Mouse (Mus musculus) liver, embryonic 16.5 days (tissue): ENCODE results near the gene H2-DMb2. TPM values are rescaled to one million over a fixed set of nuclear protein-coding genes. Genes with fewer than 3 reads are reported as not detected.

Experiments used
- ATAC-seq: fragments of 200-750 bp; cut with Nextera tagmentation; 2 replicates; pipeline ENCODE4 v1.8.0; 2017; ENCODE audit warnings: low read depth, mild to moderate bottlenecking, moderate number of reproducible peaks, moderate library complexity
- H3K27ac ChIP-seq: fragments of 300-500 bp; sonication (generic); 2 replicates; pipeline ENCODE4 v1.5.1; 2014; ENCODE audit warnings: mild to moderate bottlenecking, low read length
- H3K27me3 ChIP-seq: fragments of 300-500 bp; sonication (generic); 2 replicates; pipeline ENCODE4 v1.6.1; 2014; ENCODE audit warnings: low read depth, low read length, mixed read lengths; ENCODE audit not compliant: control insufficient read depth, insufficient read depth
- H3K36me3 ChIP-seq: fragments of 300-500 bp; sonication (generic); 2 replicates; pipeline ENCODE4 v1.6.1; 2014; ENCODE audit warnings: mild to moderate bottlenecking; ENCODE audit not compliant: control insufficient read depth, insufficient read depth
- H3K4me1 ChIP-seq: fragments of 300-500 bp; sonication (generic); 2 replicates; pipeline ENCODE4 v1.6.1; 2014; ENCODE audit warnings: low read depth, low read length, mixed read lengths; ENCODE audit not compliant: control insufficient read depth
- H3K4me2 ChIP-seq: fragments of 300-500 bp; sonication (generic); 2 replicates; pipeline ENCODE4 v1.6.1; 2014; ENCODE audit warnings: low read depth, low read length, mixed read lengths
- H3K4me3 ChIP-seq: fragments of 300-500 bp; sonication (generic); 2 replicates; pipeline ENCODE4 v1.5.1; 2014; ENCODE audit warnings: low read depth, mild to moderate bottlenecking, low read length
- H3K9ac ChIP-seq: fragments of 300-500 bp; sonication (generic); 2 replicates; pipeline ENCODE4 v1.6.1; 2014; ENCODE audit warnings: low read depth, low read length
- H3K9me3 ChIP-seq: fragments of 300-500 bp; sonication (generic); replicated peaks from 2 replicates; pipeline ENCODE4 v1.6.1; 2016; ENCODE audit warnings: low read length; ENCODE audit not compliant: control insufficient read depth
- WGBS: fragments of 180-500 bp; shearing (Covaris S2); extraction: QIAGEN DNeasy Blood & Tissue Kit; methylation state at CpG from one replicate; pipeline ENCODE4 v1.1.7; 2014; ENCODE audit not compliant: insufficient replicate concordance; 5-methylcytosine and 5-hydroxymethylcytosine counted together
- polyA plus RNA-seq: library from polyadenylated mRNA; unstranded; fragments of >200 nt; fragmentation: Nextera tagmentation; extraction: Ambion mirVana; gene quantifications from 2 replicates; pipeline ENCODE4 v1.2.1, GENCODE M21; 2015

Gene H2-DMb2
- polyA plus RNA-seq = 0.74 and 1.0 TPM in 2 replicates

- Histone ChIP-seq H3K36me3 (no peaks in the 10 kb centered on the region), H3K27ac (peak within 1 kb of the TSS; percentile 61), H3K4me2 (peak within 1 kb of the TSS; percentile 4; the same call in 1 of the 2 replicates), H3K4me1 (no peaks in the 10 kb centered on the region; the same call in 1 of the 2 replicates), H3K27me3 (peaks cover 19% of the 10 kb centered on the region), H3K9me3 (no peaks in the 10 kb centered on the region), H3K4me3 (no peak within 1 kb of the TSS), H3K9ac (no peak within 1 kb of the TSS)
- WGBS = 13% methylated on average over 7 of the region's 7 CpGs
- ATAC-seq = peak; percentile 39
Measured at GRCm38 (mm10) chr17:34143033-34143432, at the start of gene H2-DMb2. Gene H2-DMb2, plus strand, starts transcription at chr17:34143307.

- no peaks in the 10 kb centered on the region for H3K9me3 ChIP-seq
- H3K27ac ChIP-seq = no peak overlapping the region
- H3K27me3 ChIP-seq = no peaks in the 10 kb centered on the region
- no peak overlapping the region for H3K4me2 ChIP-seq
- no peak overlapping the region for H3K4me3 ChIP-seq
- no peak for ATAC-seq
- WGBS = 60% methylated on average over 27 of the region's 27 CpGs
- no peak overlapping the region for H3K9ac ChIP-seq
- no peaks in the 10 kb centered on the region; the same call in 1 of the 2 replicates for H3K4me1 ChIP-seq
- H3K36me3 ChIP-seq = no peaks in the 10 kb centered on the region
Measured at GRCm38 (mm10) chr17:34094283-34095035, 48.6 kb upstream of the H2-DMb2 start.

GRCm38 (mm10) chr17:34096497-34097010 is 46.6 kb upstream of the H2-DMb2 start:
- WGBS = 36% methylated on average over 3 of the region's 3 CpGs

GRCm38 (mm10) chr17:34097272-34097671 is 45.8 kb upstream of the H2-DMb2 start:
- H3K9ac ChIP-seq = no peak overlapping the region
- no peaks in the 10 kb centered on the region for H3K9me3 ChIP-seq
- no peaks in the 10 kb centered on the region for H3K36me3 ChIP-seq
- WGBS = 39% methylated on average over 5 of the region's 5 CpGs
- no peak overlapping the region for H3K4me3 ChIP-seq
- no peak for ATAC-seq
- H3K27me3 ChIP-seq = no peaks in the 10 kb centered on the region; the same call in 1 of the 2 replicates
- H3K4me2 ChIP-seq = no peak overlapping the region
- H3K27ac ChIP-seq = no peak overlapping the region
- H3K4me1 ChIP-seq = peaks cover 4% of the 10 kb centered on the region

More at GRCm38 (mm10) chr17:34096497-34097010, 46.6 kb upstream of the H2-DMb2 start:
- no peak overlapping the region for H3K27ac ChIP-seq
- no peaks in the 10 kb centered on the region for H3K36me3 ChIP-seq
- H3K4me3 ChIP-seq = no peak overlapping the region
- H3K9me3 ChIP-seq = no peaks in the 10 kb centered on the region
- no peak for ATAC-seq
- no peak overlapping the region for H3K4me2 ChIP-seq
- H3K9ac ChIP-seq = no peak overlapping the region
- H3K4me1 ChIP-seq = peaks cover under 1% of the 10 kb centered on the region; the same call in 1 of the 2 replicates
- no peaks in the 10 kb centered on the region; the same call in 1 of the 2 replicates for H3K27me3 ChIP-seq

GRCm38 (mm10) chr17:34098709-34099479 is 44.2 kb upstream of the H2-DMb2 start:
- H3K36me3 ChIP-seq = no peaks in the 10 kb centered on the region
- H3K4me3 ChIP-seq = no peak overlapping the region
- peaks cover 4% of the 10 kb centered on the region for H3K4me1 ChIP-seq
- H3K4me2 ChIP-seq = no peak overlapping the region
- H3K27ac ChIP-seq = no peak overlapping the region
- H3K9me3 ChIP-seq = no peaks in the 10 kb centered on the region
- H3K27me3 ChIP-seq = no peaks in the 10 kb centered on the region; the same call in 1 of the 2 replicates
- no peak for ATAC-seq
- WGBS = 30% methylated on average over 10 of the region's 10 CpGs
- no peak overlapping the region for H3K9ac ChIP-seq

GRCm38 (mm10) chr17:34099531-34099930 is 43.6 kb upstream of the H2-DMb2 start:
- peaks cover 4% of the 10 kb centered on the region for H3K4me1 ChIP-seq
- H3K27me3 ChIP-seq = no peaks in the 10 kb centered on the region; the same call in 1 of the 2 replicates
- ATAC-seq = no peak
- no peak overlapping the region for H3K9ac ChIP-seq
- no peak overlapping the region for H3K27ac ChIP-seq
- no peaks in the 10 kb centered on the region for H3K9me3 ChIP-seq
- H3K36me3 ChIP-seq = no peaks in the 10 kb centered on the region
- no peak overlapping the region for H3K4me2 ChIP-seq
- 62% methylated on average over 5 of the region's 5 CpGs for WGBS
- H3K4me3 ChIP-seq = no peak overlapping the region

GRCm38 (mm10) chr17:34101185-34101584 is 41.9 kb upstream of the H2-DMb2 start:
- H3K4me2 ChIP-seq = no peak overlapping the region
- no peak overlapping the region for H3K4me3 ChIP-seq
- no peak overlapping the region for H3K27ac ChIP-seq
- no peaks in the 10 kb centered on the region for H3K36me3 ChIP-seq
- no peaks in the 10 kb centered on the region; the same call in none of the 2 replicates for H3K27me3 ChIP-seq
- 23% methylated on average over 5 of the region's 5 CpGs for WGBS
- H3K9ac ChIP-seq = no peak overlapping the region
- H3K9me3 ChIP-seq = no peaks in the 10 kb centered on the region
- ATAC-seq = no peak
- peaks cover 4% of the 10 kb centered on the region for H3K4me1 ChIP-seq

DNA sequence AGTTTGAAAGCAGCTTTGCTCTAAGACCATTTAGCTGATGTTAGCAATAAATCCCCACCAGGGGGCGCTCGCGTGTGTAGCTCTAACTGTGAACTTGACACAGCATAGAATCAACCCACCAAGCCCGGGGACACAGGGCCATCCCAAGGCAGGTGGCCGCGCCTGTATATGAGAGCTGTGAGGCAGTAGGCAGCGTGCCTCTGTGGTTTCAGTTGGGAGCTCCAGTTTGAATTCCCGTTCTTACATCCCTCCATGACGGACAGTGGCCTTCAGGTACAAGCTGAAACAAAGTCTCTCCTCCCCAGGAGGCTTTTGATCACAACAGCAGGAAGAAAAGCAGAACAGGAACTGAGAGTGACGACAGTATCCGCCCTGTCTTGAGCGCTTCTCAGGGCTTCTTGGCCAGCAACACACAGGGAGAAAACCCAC is 41.5 kb upstream of the H2-DMb2 start:
- peak; percentile 67; the same call in 1 of the 2 replicates for ATAC-seq
- H3K4me1 ChIP-seq = peaks cover 4% of the 10 kb centered on the region
- no peak overlapping the region for H3K27ac ChIP-seq
- no peaks in the 10 kb centered on the region for H3K9me3 ChIP-seq
- peak overlapping the region; percentile 22; the same call in 1 of the 2 replicates for H3K9ac ChIP-seq
- H3K27me3 ChIP-seq = no peaks in the 10 kb centered on the region; the same call in none of the 2 replicates
- no peaks in the 10 kb centered on the region for H3K36me3 ChIP-seq
- 1% methylated on average over 12 of the region's 12 CpGs for WGBS
- H3K4me3 ChIP-seq = peak overlapping the region; percentile 22; the same call in 1 of the 2 replicates
- H3K4me2 ChIP-seq = peak overlapping the region; percentile 56
